ENCODE assay signal across 13 mouse cellular contexts in the genomic region with DNA sequence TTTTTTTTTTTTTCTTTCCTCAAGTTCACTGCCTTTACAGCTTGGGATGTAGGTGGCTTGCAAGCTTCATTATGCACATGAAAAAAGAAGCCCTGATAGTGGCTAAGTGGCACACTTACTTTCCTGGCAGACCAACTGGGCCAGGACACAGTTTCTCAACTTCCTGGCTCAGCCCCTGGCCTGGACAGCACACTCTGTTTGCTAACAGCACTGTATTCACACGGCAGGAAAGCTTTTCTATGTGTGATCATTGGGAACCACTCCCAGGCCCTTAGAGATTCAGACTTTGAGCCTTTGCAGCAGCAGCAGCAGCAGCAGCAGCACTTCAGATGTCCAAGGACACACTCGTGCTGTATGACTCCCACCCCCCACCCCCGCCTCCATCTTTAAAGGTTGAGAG. TPM values are rescaled to one million over a fixed set of nuclear protein-coding genes. Genes with fewer than 3 reads are reported as not detected.
DNase-seq lines count a peak whose midpoint lies in the region; ATAC-seq and TF ChIP-seq lines count a peak whose summit lies in the region.
"Had no signal": no experiment of that assay in that cellular context is flagged by ENCODE, and none has a peak within 500 bp of the region (broad histone marks: within the 10 kb centered on the region; RNA-seq: fewer than 3 reads in every experiment).

No protein-coding gene starts in this region.

- no peak overlapping the region for H3K9ac ChIP-seq in hindbrain, postnatal 0 days (replicated peaks; ENCODE audit: low read length)
- no peak overlapping the region for H3K9ac ChIP-seq in hindbrain, embryonic 11.5 days (ENCODE audit: low read depth, low read length)
- H3K9ac ChIP-seq in limb, embryonic 15.5 days: no peak overlapping the region
- no peak overlapping the region for H3K9ac ChIP-seq in stomach, embryonic 15.5 days
- H3K9ac ChIP-seq: neural tube, embryonic 12.5 days had no signal

- 53% methylated on average over 3 of the region's 3 CpGs for WGBS in hindbrain, postnatal 0 days
- WGBS in hindbrain, embryonic 11.5 days: 59% methylated on average over 3 of the region's 3 CpGs
- WGBS in embryonic facial prominence, embryonic 10.5 days: 64% methylated on average over 3 of the region's 3 CpGs
- 48% methylated on average over 3 of the region's 3 CpGs for WGBS in limb, embryonic 15.5 days
- 32% methylated on average over 3 of the region's 3 CpGs for WGBS in stomach, embryonic 15.5 days

- no peak for TF ChIP-seq CTCF in hindbrain, postnatal 0 days (IDR thresholded peaks at IDR 0.05; ENCODE audit: low read depth)

- no peaks in the 10 kb centered on the region for H3K9me3 ChIP-seq in hindbrain, postnatal 0 days (ENCODE audit: low read length)
- H3K9me3 ChIP-seq in hindbrain, embryonic 11.5 days (ENCODE audit: control insufficient read depth, low read length): no peaks in the 10 kb centered on the region
- H3K9me3 ChIP-seq in embryonic facial prominence, embryonic 10.5 days: no peaks in the 10 kb centered on the region
- no peaks in the 10 kb centered on the region for H3K9me3 ChIP-seq in limb, embryonic 15.5 days
- no peaks in the 10 kb centered on the region for H3K9me3 ChIP-seq in stomach, embryonic 15.5 days
- H3K9me3 ChIP-seq: neural tube, embryonic 12.5 days had no signal

- no peak overlapping the region for H3K4me2 ChIP-seq in hindbrain, postnatal 0 days (ENCODE audit: low read depth, low read length)
- H3K4me2 ChIP-seq in hindbrain, embryonic 11.5 days (replicated peaks; ENCODE audit: low read depth, low read length): no peak overlapping the region
- no peak overlapping the region for H3K4me2 ChIP-seq in limb, embryonic 15.5 days
- H3K4me2 ChIP-seq in stomach, embryonic 15.5 days: no peak overlapping the region
- H3K4me2 ChIP-seq: neural tube, embryonic 12.5 days had no signal

- H3K4me3 ChIP-seq in hindbrain, postnatal 0 days (ENCODE audit: low read length): no peak overlapping the region
- H3K4me3 ChIP-seq in hindbrain, embryonic 11.5 days (ENCODE audit: low read depth, low read length): no peak overlapping the region
- no peak overlapping the region for H3K4me3 ChIP-seq in embryonic facial prominence, embryonic 10.5 days
- H3K4me3 ChIP-seq in limb, embryonic 15.5 days: no peak overlapping the region
- no peak overlapping the region for H3K4me3 ChIP-seq in stomach, embryonic 15.5 days (replicated peaks)
- H3K4me3 ChIP-seq: neural tube, embryonic 12.5 days had no signal

- DNase-seq in hindbrain, postnatal 0 days (ENCODE audit: low spot score): peak; percentile 49
- no peak for DNase-seq in hindbrain, embryonic 11.5 days (ENCODE audit: low spot score)
- peak; percentile 6 for DNase-seq in embryonic facial prominence, embryonic 10.5 days (ENCODE audit: low spot score)
- no peak for DNase-seq in cerebellum, adult 8-10 months
- DNase-seq: adrenal gland, adult 2 months; cerebellum, adult 9-11 months; gastrocnemius, postnatal 36 days; kidney, adult 8-10 months had no signal

- H3K27ac ChIP-seq in hindbrain, postnatal 0 days: no peak overlapping the region
- no peak overlapping the region for H3K27ac ChIP-seq in hindbrain, embryonic 11.5 days (ENCODE audit: low read depth, low read length)
- no peak overlapping the region for H3K27ac ChIP-seq in embryonic facial prominence, embryonic 10.5 days (replicated peaks)
- H3K27ac ChIP-seq in limb, embryonic 15.5 days: 0 out of 2 replicates have a peak overlapping the region, but pooled peaks have one; percentile 27
- H3K27ac ChIP-seq in stomach, embryonic 15.5 days: peak overlapping the region; percentile 51; the same call in 1 of the 2 replicates
- H3K27ac ChIP-seq: neural tube, embryonic 12.5 days had no signal

- H3K27me3 ChIP-seq in hindbrain, postnatal 0 days (ENCODE audit: insufficient read depth, low read length): no peaks in the 10 kb centered on the region
- H3K27me3 ChIP-seq in hindbrain, embryonic 11.5 days (ENCODE audit: control insufficient read depth, insufficient read depth, low read length): no peaks in the 10 kb centered on the region
- no peaks in the 10 kb centered on the region for H3K27me3 ChIP-seq in embryonic facial prominence, embryonic 10.5 days (replicated peaks; ENCODE audit: low read depth, poor library complexity, severe bottlenecking)
- no peaks in the 10 kb centered on the region for H3K27me3 ChIP-seq in limb, embryonic 15.5 days
- no peaks in the 10 kb centered on the region for H3K27me3 ChIP-seq in stomach, embryonic 15.5 days (replicated peaks)
- H3K27me3 ChIP-seq: neural tube, embryonic 12.5 days had no signal

- H3K4me1 ChIP-seq in hindbrain, postnatal 0 days (ENCODE audit: insufficient read depth, low read length): no peaks in the 10 kb centered on the region
- no peaks in the 10 kb centered on the region for H3K4me1 ChIP-seq in hindbrain, embryonic 11.5 days (replicated peaks; ENCODE audit: control insufficient read depth, insufficient read depth, low read length)
- peaks cover 14% of the 10 kb centered on the region for H3K4me1 ChIP-seq in embryonic facial prominence, embryonic 10.5 days
- H3K4me1 ChIP-seq in limb, embryonic 15.5 days: peaks cover 24% of the 10 kb centered on the region
- H3K4me1 ChIP-seq in stomach, embryonic 15.5 days: no peaks in the 10 kb centered on the region
- H3K4me1 ChIP-seq: neural tube, embryonic 12.5 days had no signal

- no peak; the same call in 1 of the 2 replicates for ATAC-seq in hindbrain, postnatal 0 days
- ATAC-seq in hindbrain, embryonic 11.5 days (ENCODE audit: low FRiP score): no peak
- ATAC-seq in limb, embryonic 15.5 days (ENCODE audit: insufficient number of reproducible peaks, low FRiP score, low TSS enrichment, low read depth): no peak
- peak; percentile 85 for ATAC-seq in stomach, embryonic 15.5 days (ENCODE audit: insufficient read depth, low FRiP score, low read depth)
- ATAC-seq in inflammation-experienced regulatory T-cells, adult 6 months: no peak

- H3K36me3 ChIP-seq in hindbrain, postnatal 0 days (ENCODE audit: insufficient read depth, low read length): no peaks in the 10 kb centered on the region
- no peaks in the 10 kb centered on the region for H3K36me3 ChIP-seq in hindbrain, embryonic 11.5 days (ENCODE audit: control insufficient read depth, insufficient read depth, low read length)
- H3K36me3 ChIP-seq in embryonic facial prominence, embryonic 10.5 days (replicated peaks): 0 out of 2 replicates have a peak, but pooled peaks cover 6% of the 10 kb centered on the region
- no peaks in the 10 kb centered on the region for H3K36me3 ChIP-seq in limb, embryonic 15.5 days
- no peaks in the 10 kb centered on the region for H3K36me3 ChIP-seq in stomach, embryonic 15.5 days
- H3K36me3 ChIP-seq: neural tube, embryonic 12.5 days had no signal

RNA-seq across cellular contexts. Expression of gene Ston1, which starts 16.8 kb away (rescaled TPM):
- 2.5 and 2.9 TPM in 2 replicates for total RNA-seq in hindbrain, postnatal 0 days (2014; rRNA removed)
- 1.6 and 1.8 TPM in 2 replicates for polyA plus RNA-seq in hindbrain, postnatal 0 days (2015; fragmentation: Nextera tagmentation; extraction: Ambion mirVana)
- 4.8 and 7.2 TPM in 2 replicates for polyA plus RNA-seq in hindbrain, embryonic 11.5 days (2014; fragmentation: Nextera tagmentation; extraction: Ambion mirVana)
- polyA plus RNA-seq in embryonic facial prominence, embryonic 10.5 days (2016; fragmentation: Nextera tagmentation; extraction: Ambion mirVana): 2.0 and 2.3 TPM in 2 replicates
- 8.6 TPM in 2 replicates for polyA plus RNA-seq in limb, embryonic 15.5 days (2015; fragmentation: Nextera tagmentation; extraction: Ambion mirVana)
- 5.1 and 5.9 TPM in 2 replicates for polyA plus RNA-seq in stomach, embryonic 15.5 days (2015; fragmentation: Nextera tagmentation; extraction: Ambion mirVana)
- polyA plus RNA-seq in inflammation-experienced regulatory T-cells, adult 6 months (2017; shearing (Covaris generic)): 1 to 10 TPM; 1.1 to 2.5 (median 2.1) TPM

RNA-seq across cellular contexts. Expression of gene Gtf2a1l, which starts 54.2 kb away (rescaled TPM):
- total RNA-seq in hindbrain, postnatal 0 days (2014; rRNA removed): not detected in 2 replicates
- polyA plus RNA-seq in hindbrain, postnatal 0 days (2015; fragmentation: Nextera tagmentation; extraction: Ambion mirVana): 0.38 and 0.53 TPM in 2 replicates
- 0.36 and 0.39 TPM in 2 replicates for polyA plus RNA-seq in hindbrain, embryonic 11.5 days (2014; fragmentation: Nextera tagmentation; extraction: Ambion mirVana)
- 0.17 and 0.18 TPM in 2 replicates for polyA plus RNA-seq in embryonic facial prominence, embryonic 10.5 days (2016; fragmentation: Nextera tagmentation; extraction: Ambion mirVana)
- not detected in 2 replicates for polyA plus RNA-seq in limb, embryonic 15.5 days (2015; fragmentation: Nextera tagmentation; extraction: Ambion mirVana)
- polyA plus RNA-seq in stomach, embryonic 15.5 days (2015; fragmentation: Nextera tagmentation; extraction: Ambion mirVana): 0.18 and 0.44 TPM in 2 replicates
- polyA plus RNA-seq in inflammation-experienced regulatory T-cells, adult 6 months (2017; shearing (Covaris generic)): under 1 TPM in 1 of 3 experiments, not detected in 2; 0.24 TPM
- total RNA-seq: gastrocnemius, postnatal 36 days; megakaryocyte-erythroid progenitor cell, adult 5-6 weeks had no signal
- polyA plus RNA-seq: adrenal gland, adult 2 months had no signal

Comparison
In these comparisons a context has a peak if more than half of its experiments do, and no peak if none do; other contexts are left out.
1. DNase-seq: peak in hindbrain, postnatal 0 days (single experiment) and embryonic facial prominence, embryonic 10.5 days (single experiment); none in hindbrain, embryonic 11.5 days (single experiment) and cerebellum, adult 8-10 months (single experiment).
2. H3K27ac ChIP-seq: peak in limb, embryonic 15.5 days (single experiment) and stomach, embryonic 15.5 days (single experiment); none in hindbrain, postnatal 0 days (single experiment), hindbrain, embryonic 11.5 days (single experiment) and embryonic facial prominence, embryonic 10.5 days (single experiment).